Mouse (Mus musculus): ENCODE results near the gene Slc22a20. TPM values are rescaled to one million over a fixed set of nuclear protein-coding genes. Genes with fewer than 3 reads are reported as not detected.

Gene Slc22a20
- polyA plus RNA-seq, 1 experiment from 2014 or later: not detected

GRCm38 (mm10) chr19:6016532-6016931 is 30.6 kb upstream of the Slc22a20 start:
- ATAC-seq (replicated peaks; ENCODE audit: low FRiP score): no peak

DNA sequence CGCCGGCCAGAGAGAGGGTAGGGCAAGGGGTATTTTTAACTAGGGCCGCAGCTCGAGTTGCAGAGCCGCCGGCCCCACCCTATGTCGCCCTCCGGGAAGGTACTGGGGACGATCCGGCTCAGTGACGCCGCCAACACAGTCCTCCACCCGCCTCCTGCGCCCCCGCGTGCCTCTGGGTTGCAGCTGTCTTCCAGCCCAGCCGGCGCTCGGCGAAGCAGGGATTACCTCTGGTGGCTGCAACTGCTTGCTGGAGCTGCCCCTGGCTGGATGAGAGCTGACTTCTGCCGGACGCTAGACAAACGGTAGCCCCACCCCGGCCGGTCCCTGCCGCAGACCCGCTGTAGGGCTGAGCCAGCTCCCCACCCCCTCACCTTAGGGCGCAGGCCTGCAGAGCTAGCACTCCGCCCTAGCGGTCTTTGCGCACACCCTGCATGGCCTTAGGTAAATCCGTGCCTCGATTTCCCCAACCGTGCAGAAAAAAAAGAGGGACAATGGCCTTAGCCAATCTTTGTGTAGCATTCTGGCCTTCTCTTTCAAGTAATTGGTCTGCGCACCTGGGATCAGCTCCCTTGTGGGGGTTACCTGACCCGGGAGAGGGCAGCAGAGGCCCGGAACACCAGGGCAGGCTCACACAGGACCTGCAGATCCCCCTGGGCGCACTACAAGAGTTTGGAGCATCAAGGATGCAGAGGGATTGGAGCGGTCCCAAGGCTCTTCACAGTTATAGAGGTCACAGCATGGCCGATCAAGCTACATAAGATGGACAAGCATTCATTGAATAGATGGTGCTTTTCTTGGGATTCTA is 29.8 kb upstream of the Slc22a20 start, which contains the start of gene Capn1:
Gene Capn1 (minus strand): TSS at position 387 of the 805 bp plus-strand sequence.
- H3K9ac ChIP-seq (ENCODE audit: low read depth, low read length): peak within 1 kb of the TSS; percentile 81
- peak within 1 kb of the TSS; percentile 56 for H3K4me3 ChIP-seq (ENCODE audit: low read depth, low read length)
- H3K27me3 ChIP-seq (replicated peaks; ENCODE audit: control insufficient read depth, insufficient read depth, low read length): 0 out of 2 replicates have a peak, but pooled peaks cover 4% of the 10 kb centered on the region
- peak within 1 kb of the TSS; percentile 93 for H3K4me2 ChIP-seq
- peaks cover 41% of the 10 kb centered on the region for H3K4me1 ChIP-seq (replicated peaks; ENCODE audit: control insufficient read depth, insufficient read depth, low read length)
- ATAC-seq (replicated peaks; ENCODE audit: low FRiP score) (peak; percentile 79), DNase-seq (ENCODE audit: low spot score) (no peak)
- 3% methylated on average over 40 of the region's 40 CpGs for WGBS
- no peaks in the 10 kb centered on the region for H3K9me3 ChIP-seq (ENCODE audit: control insufficient read depth, low read length)
- no peaks in the 10 kb centered on the region for H3K36me3 ChIP-seq (ENCODE audit: control insufficient read depth, insufficient read depth, low read length)
- peak within 1 kb of the TSS; percentile 93 for H3K27ac ChIP-seq (ENCODE audit: low read depth, low read length)

More at GRCm38 (mm10) chr19:6016532-6016931, 30.6 kb upstream of the Slc22a20 start:
- Histone ChIP-seq H3K27ac (ENCODE audit: low read depth, low read length) (no peak overlapping the region), H3K9me3 (ENCODE audit: control insufficient read depth, low read length) (no peaks in the 10 kb centered on the region), H3K36me3 (ENCODE audit: control insufficient read depth, insufficient read depth, low read length) (no peaks in the 10 kb centered on the region), H3K27me3 (replicated peaks; ENCODE audit: control insufficient read depth, insufficient read depth, low read length) (0 out of 2 replicates have a peak, but pooled peaks cover 4% of the 10 kb centered on the region), H3K4me2 (peak overlapping the region; percentile 93), H3K9ac (ENCODE audit: low read depth, low read length) (0 out of 2 replicates have a peak overlapping the region, but pooled peaks have one; percentile 81), H3K4me1 (replicated peaks; ENCODE audit: control insufficient read depth, insufficient read depth, low read length) (peaks cover 38% of the 10 kb centered on the region), H3K4me3 (ENCODE audit: low read depth, low read length) (peak overlapping the region; percentile 56)
- 43% methylated on average over 7 of the region's 7 CpGs for WGBS
- no peak for DNase-seq (ENCODE audit: low spot score)

DNA sequence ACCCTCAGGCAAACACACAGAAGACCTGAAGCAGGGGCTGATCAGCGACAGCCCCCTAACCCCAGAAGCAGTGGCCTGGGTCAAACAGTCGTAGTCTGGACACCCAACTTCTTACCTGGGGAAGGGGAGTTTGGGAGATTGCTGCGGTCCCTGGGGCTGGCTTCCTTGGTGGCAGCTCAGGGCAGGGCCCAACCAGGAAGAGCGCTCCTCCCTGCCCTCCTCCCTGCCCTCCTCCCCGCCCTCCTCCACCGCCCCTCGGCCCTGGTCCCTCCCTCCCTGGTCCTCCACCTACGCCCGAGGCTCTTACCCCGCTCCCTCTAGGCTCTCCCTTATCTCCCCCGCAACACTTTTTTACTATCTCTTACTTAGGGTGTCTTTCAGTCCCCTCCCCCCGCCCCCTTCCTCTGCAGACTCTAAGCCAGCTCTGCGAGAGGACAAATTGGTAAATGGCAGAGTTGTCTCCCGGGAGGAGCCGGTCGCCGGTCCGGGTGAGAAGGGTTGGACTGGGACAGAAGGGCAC is 29.1 kb upstream of the Slc22a20 start:
- 2% methylated on average over 18 of the region's 18 CpGs for WGBS
- 0 out of 2 replicates have a peak, but pooled peaks cover 4% of the 10 kb centered on the region for H3K27me3 ChIP-seq (replicated peaks; ENCODE audit: control insufficient read depth, insufficient read depth, low read length)
- peak; percentile 82 for DNase-seq (ENCODE audit: low spot score)
- H3K4me3 ChIP-seq (ENCODE audit: low read depth, low read length): peak overlapping the region; percentile 56
- H3K27ac ChIP-seq (ENCODE audit: low read depth, low read length): peak overlapping the region; percentile 93
- no peaks in the 10 kb centered on the region for H3K36me3 ChIP-seq (ENCODE audit: control insufficient read depth, insufficient read depth, low read length)
- H3K4me2 ChIP-seq: peak overlapping the region; percentile 93
- no peaks in the 10 kb centered on the region for H3K9me3 ChIP-seq (ENCODE audit: control insufficient read depth, low read length)
- H3K4me1 ChIP-seq (replicated peaks; ENCODE audit: control insufficient read depth, insufficient read depth, low read length): peaks cover 35% of the 10 kb centered on the region
- peak overlapping the region; percentile 81 for H3K9ac ChIP-seq (ENCODE audit: low read depth, low read length)
- peak; percentile 95 for ATAC-seq (replicated peaks; ENCODE audit: low FRiP score)

GRCm38 (mm10) chr19:6013691-6014090 is 27.7 kb upstream of the Slc22a20 start:
- Histone ChIP-seq H3K4me1 (replicated peaks; ENCODE audit: control insufficient read depth, insufficient read depth, low read length) (peaks cover 35% of the 10 kb centered on the region), H3K27me3 (replicated peaks; ENCODE audit: control insufficient read depth, insufficient read depth, low read length) (0 out of 2 replicates have a peak, but pooled peaks cover 4% of the 10 kb centered on the region), H3K36me3 (ENCODE audit: control insufficient read depth, insufficient read depth, low read length) (peaks cover 3% of the 10 kb centered on the region; the same call in 1 of the 2 replicates), H3K27ac (ENCODE audit: low read depth, low read length) (no peak overlapping the region), H3K9ac (ENCODE audit: low read depth, low read length) (no peak overlapping the region), H3K9me3 (ENCODE audit: control insufficient read depth, low read length) (no peaks in the 10 kb centered on the region), H3K4me2 (peak overlapping the region; percentile 93), H3K4me3 (ENCODE audit: low read depth, low read length) (peak overlapping the region; percentile 56)
- DNase-seq (ENCODE audit: low spot score) (no peak), ATAC-seq (replicated peaks; ENCODE audit: low FRiP score) (no peak)
- WGBS: 84% methylated on average over 10 of the region's 10 CpGs

DNA sequence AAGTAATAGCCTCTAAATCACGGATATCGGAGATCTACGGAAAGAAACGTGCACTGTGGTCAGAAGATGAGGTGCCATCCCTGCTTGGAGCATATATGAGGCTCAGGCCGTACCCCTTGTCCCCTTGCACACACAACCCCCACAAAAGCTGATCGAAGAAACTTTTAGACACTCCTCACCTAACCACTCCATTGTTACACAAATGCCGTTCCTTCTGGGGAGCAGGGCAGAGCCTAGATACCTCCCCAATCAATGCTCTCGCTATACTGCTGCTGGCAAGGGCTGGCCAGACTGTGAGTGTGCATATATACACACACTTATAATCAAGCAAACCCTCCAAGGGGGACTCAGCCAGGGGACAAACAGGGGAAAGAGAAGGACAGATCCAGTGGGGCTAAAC is 23.2 kb upstream of the Slc22a20 start:
- DNase-seq (ENCODE audit: low spot score) (no peak), ATAC-seq (replicated peaks; ENCODE audit: low FRiP score) (no peak)
- Histone ChIP-seq H3K4me3 (ENCODE audit: low read depth, low read length) (no peak overlapping the region), H3K36me3 (ENCODE audit: control insufficient read depth, insufficient read depth, low read length) (peaks cover 9% of the 10 kb centered on the region; the same call in 1 of the 2 replicates), H3K4me1 (replicated peaks; ENCODE audit: control insufficient read depth, insufficient read depth, low read length) (peaks cover 5% of the 10 kb centered on the region), H3K27ac (ENCODE audit: low read depth, low read length) (no peak overlapping the region), H3K9ac (ENCODE audit: low read depth, low read length) (no peak overlapping the region), H3K9me3 (ENCODE audit: control insufficient read depth, low read length) (no peaks in the 10 kb centered on the region), H3K4me2 (no peak overlapping the region), H3K27me3 (replicated peaks; ENCODE audit: control insufficient read depth, insufficient read depth, low read length) (no peaks in the 10 kb centered on the region)
- WGBS: 86% methylated on average over 8 of the region's 8 CpGs

GRCm38 (mm10) chr19:6007013-6007412 is 21.1 kb upstream of the Slc22a20 start:
- Histone ChIP-seq H3K36me3 (ENCODE audit: control insufficient read depth, insufficient read depth, low read length) (peaks cover 9% of the 10 kb centered on the region; the same call in 1 of the 2 replicates), H3K27me3 (replicated peaks; ENCODE audit: control insufficient read depth, insufficient read depth, low read length) (no peaks in the 10 kb centered on the region), H3K9me3 (ENCODE audit: control insufficient read depth, low read length) (no peaks in the 10 kb centered on the region), H3K9ac (ENCODE audit: low read depth, low read length) (no peak overlapping the region), H3K4me1 (replicated peaks; ENCODE audit: control insufficient read depth, insufficient read depth, low read length) (peaks cover 3% of the 10 kb centered on the region; the same call in 1 of the 2 replicates), H3K4me3 (ENCODE audit: low read depth, low read length) (no peak overlapping the region), H3K4me2 (no peak overlapping the region), H3K27ac (ENCODE audit: low read depth, low read length) (no peak overlapping the region)
- ATAC-seq (replicated peaks; ENCODE audit: low FRiP score) (no peak), DNase-seq (ENCODE audit: low spot score) (no peak)
- WGBS: 86% methylated on average over 13 of the region's 13 CpGs

GRCm38 (mm10) chr19:6005541-6005940 is 19.6 kb upstream of the Slc22a20 start:
- H3K27me3 ChIP-seq (replicated peaks; ENCODE audit: control insufficient read depth, insufficient read depth, low read length): no peaks in the 10 kb centered on the region
- no peak for DNase-seq (ENCODE audit: low spot score)
- no peaks in the 10 kb centered on the region for H3K9me3 ChIP-seq (ENCODE audit: control insufficient read depth, low read length)
- WGBS: 81% methylated on average over 11 of the region's 11 CpGs
- H3K4me2 ChIP-seq: no peak overlapping the region
- peaks cover 9% of the 10 kb centered on the region; the same call in 1 of the 2 replicates for H3K36me3 ChIP-seq (ENCODE audit: control insufficient read depth, insufficient read depth, low read length)
- H3K27ac ChIP-seq (ENCODE audit: low read depth, low read length): no peak overlapping the region
- H3K4me1 ChIP-seq (replicated peaks; ENCODE audit: control insufficient read depth, insufficient read depth, low read length): no peaks in the 10 kb centered on the region; the same call in 1 of the 2 replicates
- no peak overlapping the region for H3K4me3 ChIP-seq (ENCODE audit: low read depth, low read length)
- no peak for ATAC-seq (replicated peaks; ENCODE audit: low FRiP score)
- H3K9ac ChIP-seq (ENCODE audit: low read depth, low read length): no peak overlapping the region

DNA sequence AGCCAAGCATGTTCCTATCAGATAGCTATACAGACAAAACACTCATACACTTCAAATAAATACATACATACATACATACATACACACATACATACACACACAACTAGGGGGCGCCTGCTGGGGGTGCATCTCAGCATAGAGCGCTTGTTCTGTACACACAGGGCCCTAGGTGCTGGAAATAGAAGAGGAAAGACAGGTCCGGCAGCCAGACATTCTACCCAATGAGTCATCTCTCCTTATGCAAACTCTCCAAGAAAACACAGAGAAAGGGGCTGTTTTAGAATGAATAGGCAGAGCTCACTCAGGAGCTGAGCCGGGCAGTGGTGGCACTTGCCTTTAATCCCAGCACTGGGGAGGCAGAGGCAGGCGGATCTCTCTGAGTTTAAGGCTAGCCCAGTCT is 14.0 kb upstream of the Slc22a20 start:
- ATAC-seq (replicated peaks; ENCODE audit: low FRiP score) (no peak), DNase-seq (ENCODE audit: low spot score) (no peak)
- no peak overlapping the region for H3K27ac ChIP-seq (ENCODE audit: low read depth, low read length)
- no peaks in the 10 kb centered on the region; the same call in 1 of the 2 replicates for H3K36me3 ChIP-seq (ENCODE audit: control insufficient read depth, insufficient read depth, low read length)
- H3K4me2 ChIP-seq: no peak overlapping the region
- H3K4me3 ChIP-seq (ENCODE audit: low read depth, low read length): no peak overlapping the region
- H3K9me3 ChIP-seq (ENCODE audit: control insufficient read depth, low read length): no peaks in the 10 kb centered on the region
- 77% methylated on average over 5 of the region's 5 CpGs for WGBS
- no peaks in the 10 kb centered on the region for H3K27me3 ChIP-seq (replicated peaks; ENCODE audit: control insufficient read depth, insufficient read depth, low read length)
- no peak overlapping the region for H3K9ac ChIP-seq (ENCODE audit: low read depth, low read length)
- no peaks in the 10 kb centered on the region for H3K4me1 ChIP-seq (replicated peaks; ENCODE audit: control insufficient read depth, insufficient read depth, low read length)
